Mouse (Mus musculus) erythroid progenitor cell, adult 5-6 weeks (primary cell): ENCODE measurements around the gene Kif26b. TPM values are rescaled to one million over a fixed set of nuclear protein-coding genes. Genes with fewer than 3 reads are reported as not detected.

Experiments used
- ATAC-seq: replicated peaks from 2 replicates; pipeline ENCODE4 v1.8.0; 2016; ENCODE audit warnings: moderate number of reproducible peaks, mild to moderate bottlenecking, moderate TSS enrichment, inconsistent platforms; ENCODE audit not compliant: poor library complexity, low FRiP score, severe bottlenecking
- total RNA-seq, 2 experiments: library from RNA; stranded (forward) in 1 of 2; stranded (reverse) in 1 of 2; fragments of 150-400 nt in 1 of 2; fragments of 186-747, 209-891 nt in 1 of 2; gene quantifications; 2 replicates each; pipeline versions ENCODE4 v1.2.3 to v1.2.4; 2015 to 2017; ENCODE audit warnings: low replicate concordance in 2 of 2

Gene Kif26b
- total RNA-seq, 2 experiments from 2014 or later: not detected

DNA sequence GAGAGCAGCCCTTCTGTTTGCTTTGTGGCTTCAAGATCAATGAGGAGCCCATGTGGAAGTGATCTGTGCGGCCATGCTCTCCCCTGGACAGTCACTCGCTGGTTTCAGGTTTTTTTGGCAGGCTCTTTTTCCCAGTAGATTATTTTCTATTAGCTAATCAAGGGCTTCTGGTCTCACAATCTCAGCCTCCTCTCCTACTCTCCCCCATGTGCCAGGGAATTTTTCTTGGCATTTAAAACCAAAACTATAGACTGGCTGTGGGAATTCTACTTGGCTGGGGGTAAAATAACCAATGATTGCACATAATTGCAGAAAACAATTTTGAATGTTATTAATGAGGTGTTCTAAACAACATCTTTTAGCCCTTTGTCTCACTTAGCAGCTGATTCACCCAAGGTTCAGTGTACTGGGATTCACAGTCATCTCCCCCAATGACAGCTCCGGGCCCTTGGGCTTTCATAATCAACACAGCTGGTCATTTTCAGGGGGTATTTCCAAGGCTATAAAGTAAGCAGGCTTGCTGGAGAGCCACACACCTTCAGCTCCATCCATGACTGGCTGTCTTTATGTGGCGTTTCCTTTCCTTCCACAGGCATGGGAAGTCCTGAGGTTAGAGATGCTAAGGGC, 44.6 kb downstream of the Kif26b start:
- ATAC-seq: no peak

DNA sequence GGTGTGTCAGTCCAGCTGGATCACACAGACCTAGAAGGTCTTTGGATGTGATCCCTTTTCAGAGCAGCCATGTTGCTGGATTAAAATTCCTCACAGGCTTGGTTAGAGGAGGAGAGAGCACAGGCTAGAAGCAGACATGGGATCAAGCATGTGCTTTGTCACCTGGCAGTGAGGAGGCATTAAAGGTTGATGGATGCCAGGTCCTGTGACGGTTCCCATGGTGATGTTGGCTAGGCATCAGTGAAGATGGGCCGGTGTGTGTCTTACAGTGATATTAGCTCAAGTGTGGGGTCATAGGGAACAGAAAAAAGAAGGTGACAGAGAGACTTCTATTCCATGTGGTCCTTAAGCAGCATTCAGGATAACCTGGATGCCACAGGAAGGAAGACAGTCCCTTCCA, 46.8 kb downstream of the Kif26b start:
- ATAC-seq: no peak

DNA sequence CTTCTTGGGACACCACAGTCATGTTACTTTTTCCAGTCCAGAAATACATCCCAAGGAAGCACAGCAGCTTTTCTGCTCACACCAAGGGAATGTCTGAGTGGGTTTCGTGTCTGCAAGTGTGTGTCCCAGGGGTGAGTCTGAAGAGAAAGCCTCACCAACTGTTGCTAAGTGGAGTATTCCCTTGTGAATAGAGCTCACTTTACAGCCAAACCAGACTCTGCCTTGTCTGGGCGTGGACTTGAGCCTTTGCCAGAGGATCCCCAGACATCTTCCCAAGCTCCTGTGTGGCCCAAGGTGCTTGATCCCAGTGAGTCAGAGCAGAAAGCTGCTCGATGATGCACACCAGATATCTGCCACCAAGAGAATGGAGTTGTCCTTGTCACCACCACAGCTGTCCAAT, 48.0 kb downstream of the Kif26b start:
- no peak for ATAC-seq

DNA sequence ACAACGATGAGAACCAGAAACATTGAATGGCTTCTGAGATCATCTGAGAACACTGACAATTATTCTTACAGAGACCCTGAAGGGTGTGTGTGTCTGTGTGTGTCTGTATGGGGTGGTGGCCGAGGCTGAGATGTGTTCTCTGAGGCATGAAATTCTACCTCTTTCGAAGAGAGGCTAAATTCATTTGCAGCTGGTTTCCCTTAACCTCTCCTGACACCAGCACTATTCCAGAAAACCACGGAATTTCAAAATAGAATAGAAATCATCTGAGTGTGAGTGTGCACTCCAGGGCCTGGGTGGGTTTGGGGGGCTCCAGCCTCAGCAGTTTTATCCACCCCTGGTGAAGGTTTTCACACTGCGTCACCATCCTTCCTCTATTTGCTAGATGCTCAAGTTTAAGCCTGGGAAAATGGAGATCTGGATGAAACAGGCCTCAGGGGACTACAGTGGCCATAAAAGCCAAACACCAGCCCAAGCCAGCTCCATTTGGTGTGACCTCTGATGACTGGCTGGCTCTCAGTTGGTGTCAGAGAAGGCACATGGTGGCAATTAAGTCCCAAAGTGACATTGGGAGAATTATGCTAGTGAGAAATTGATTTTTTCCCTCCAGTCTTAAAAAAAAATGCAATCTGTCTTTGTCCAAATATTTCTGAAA, 56.6 kb downstream of the Kif26b start:
- no peak for ATAC-seq

DNA sequence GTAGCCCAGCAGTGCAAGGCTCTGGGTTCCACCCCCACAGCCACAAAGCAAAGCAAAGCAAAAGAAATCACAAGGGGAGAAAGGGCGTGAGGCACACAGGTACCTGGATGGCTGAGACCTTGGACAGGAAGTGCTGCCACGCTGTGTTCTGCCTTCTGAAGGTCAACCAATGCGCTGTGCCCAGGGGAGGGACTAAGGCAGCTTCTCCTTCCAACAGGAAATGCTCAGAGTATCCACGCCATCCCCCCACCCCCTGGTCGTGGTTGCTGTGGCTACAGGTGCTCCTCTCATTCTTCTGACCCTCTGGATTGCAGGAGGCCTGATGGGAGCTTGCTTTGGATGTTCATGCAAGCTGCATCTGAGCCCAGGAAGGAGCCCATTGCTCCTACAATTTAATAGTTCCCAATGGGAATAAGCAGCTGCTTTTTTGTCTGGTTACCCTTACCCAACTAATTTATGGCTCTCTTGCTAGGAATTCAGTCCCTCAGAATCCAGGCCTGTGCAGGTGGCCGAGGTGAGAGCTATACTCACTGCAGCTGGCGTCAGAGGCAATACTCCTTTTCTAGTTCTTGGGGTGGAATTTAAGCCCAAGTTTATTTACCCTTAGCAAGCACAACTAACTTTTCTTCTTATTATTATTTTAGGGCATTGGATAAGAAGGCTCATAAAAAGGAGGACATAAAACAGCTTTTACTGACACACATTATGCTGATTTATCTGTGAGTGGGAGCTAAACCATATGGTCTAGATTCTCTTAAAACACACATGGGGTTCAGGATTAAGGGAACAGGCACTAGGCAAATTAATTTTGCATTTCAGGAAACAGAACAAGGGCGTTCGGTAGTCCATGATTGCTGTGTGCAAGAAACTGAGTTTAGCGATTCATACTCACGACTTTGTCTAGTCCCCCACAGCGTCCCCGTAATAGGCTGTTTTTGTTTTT, 61.6 kb downstream of the Kif26b start:
- ATAC-seq: no peak

DNA sequence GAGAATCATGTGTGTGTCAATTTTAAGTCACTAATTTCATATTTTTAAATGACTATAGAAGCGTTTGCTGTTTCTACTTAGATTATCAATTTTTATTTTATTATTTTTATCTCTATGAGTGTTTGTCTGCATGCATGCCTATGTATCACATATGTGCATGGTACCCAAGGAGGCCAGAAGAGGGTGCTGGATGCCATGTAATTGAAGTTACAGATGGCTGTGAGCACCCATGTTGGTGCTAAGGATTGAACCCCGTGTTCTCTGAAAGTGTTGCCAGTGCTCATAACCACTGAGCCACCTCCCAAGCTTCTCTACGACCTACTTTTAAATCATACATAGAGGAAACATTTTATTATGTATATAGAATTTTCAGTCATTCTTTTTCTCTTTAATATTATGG, 68.2 kb downstream of the Kif26b start:
- no peak for ATAC-seq

DNA sequence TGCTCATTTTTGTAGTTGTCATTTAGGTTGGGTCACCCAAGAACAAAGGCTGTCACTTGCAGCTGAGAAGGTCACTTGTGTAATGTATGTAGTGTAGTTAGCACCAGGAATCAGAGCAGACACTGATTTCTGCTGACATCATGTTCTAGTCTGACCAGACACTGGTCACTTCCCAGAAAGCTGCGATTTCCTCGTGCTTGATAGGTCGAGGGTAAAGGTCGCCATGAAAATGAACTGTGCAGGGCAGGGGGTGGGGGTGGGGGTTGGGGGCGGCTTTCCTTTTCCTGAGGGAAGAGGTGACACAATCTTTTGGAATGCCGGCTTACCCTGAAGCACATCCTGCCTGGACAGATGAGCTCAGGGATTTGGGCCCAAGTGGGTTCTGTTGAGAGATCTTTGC, 68.8 kb downstream of the Kif26b start:
- no peak for ATAC-seq

DNA sequence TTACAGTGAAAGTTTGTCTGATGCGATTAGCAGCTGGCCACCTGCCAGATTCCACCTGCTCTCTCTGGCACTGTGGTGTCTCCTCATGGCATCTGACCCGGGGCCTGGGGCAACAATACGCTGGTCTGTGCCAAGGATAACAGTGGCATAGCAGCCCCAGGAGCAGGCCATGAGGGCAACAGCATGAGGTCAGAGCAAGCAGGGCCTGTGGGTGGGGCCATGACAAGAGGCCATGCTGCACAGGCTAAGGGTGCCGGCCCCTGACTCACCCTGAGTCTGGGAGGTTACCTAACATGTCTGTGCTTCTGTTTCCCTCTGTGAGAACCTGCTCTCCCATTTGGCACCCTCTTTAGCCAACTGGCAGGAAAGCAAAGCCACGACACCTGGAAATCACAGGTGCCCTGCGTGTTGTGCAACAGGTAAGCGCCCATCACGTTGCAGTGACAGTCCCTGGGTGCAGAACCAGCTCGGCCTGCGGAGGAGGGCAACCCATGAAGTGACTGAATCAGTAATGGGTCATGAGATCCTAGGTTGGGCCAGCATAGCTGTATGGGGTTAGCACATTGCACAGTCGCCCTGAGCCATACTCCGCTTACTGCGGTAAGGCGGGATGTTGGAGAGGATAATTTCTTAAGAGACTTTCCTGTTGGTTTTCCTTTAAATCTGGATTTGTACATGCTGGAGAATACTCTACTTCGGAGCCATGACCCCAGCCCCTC, 72.1 kb downstream of the Kif26b start:
- ATAC-seq: no peak

DNA sequence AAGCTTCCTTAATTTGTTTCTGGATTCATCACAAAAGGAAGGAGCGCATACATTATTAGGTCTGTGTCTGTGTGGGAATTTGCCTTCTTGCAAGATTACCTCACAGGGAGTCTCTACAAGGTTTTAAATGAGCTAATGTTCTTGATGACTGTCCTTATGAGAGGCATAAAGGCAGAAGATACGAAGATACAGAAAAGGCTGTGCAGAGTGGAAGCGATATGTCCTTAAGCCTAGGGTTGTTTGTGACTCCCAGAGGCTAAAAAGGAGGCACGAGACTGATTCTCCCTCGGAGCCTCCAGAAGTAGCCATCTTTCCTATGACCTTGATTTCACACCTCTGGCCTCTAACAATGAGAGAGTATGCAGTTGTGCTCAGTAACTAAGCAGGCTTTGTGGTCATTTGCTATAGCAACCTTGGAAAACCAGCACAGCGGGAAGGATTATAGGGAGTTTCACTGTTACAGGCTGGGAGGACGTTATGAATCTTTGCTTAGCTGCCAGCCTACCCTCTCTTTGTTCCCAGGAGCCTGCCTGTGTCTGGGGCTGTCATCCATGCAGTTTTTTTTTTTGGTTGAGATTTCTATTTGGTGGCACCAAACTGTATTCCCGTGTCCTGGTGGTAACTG, 80.3 kb downstream of the Kif26b start:
- no peak for ATAC-seq

DNA sequence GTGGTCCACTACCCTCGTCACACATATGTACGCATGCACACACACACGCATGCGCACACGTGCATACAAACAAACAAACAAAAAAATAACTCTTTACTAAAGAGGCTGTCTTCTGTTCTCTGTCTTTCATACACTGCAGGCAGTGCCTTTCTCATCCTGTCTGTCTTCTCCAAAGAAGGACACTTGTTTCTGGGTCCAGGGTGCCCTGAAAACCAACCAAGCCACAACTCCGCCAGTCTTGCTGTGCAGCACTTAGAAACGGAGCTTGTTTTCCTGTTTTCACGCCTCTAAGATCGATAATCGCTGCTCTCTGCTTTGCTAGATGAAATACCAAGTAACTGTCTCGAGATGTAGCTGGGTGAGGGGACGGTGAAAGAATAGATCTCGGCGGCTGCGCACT, 82.6 kb downstream of the Kif26b start:
- no peak for ATAC-seq

DNA sequence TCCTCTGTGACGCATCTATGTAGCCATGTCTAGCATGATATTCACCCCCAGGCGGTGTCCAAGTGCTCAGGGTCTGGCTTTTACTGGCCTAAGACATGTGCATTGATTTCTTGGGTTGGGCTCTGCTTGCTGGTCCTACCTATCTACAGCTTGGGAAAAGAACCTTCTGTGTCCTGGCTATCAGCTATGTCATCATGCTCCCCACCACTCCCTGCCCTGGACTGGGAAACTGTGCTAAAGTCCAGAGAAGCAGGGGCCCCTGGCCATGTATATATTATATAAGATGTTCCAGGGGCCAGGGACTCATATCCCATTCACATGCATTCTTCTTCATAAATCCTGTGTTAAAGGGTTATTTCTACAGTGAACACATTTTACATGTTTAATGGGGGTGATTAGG, 92.4 kb downstream of the Kif26b start:
- no peak for ATAC-seq

DNA sequence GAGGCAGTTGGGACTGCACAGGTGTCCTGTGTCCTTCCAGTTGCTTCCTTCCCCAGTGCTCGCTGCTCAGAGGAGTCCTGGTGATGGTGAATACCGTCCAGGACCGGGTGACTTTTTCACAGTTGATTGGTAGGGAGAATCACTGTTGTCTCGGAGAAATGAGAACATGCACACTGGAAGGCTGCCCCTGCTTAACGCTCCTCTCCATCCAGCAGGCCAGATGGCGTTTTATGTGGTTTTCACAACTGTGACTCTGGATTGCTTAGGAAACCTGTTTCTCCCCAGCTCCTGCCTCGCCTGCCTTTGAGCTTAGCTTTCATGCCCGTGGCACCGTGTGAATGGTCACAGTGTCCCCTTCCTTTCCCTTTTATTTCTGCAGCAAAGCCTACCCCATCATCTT, 95.0 kb downstream of the Kif26b start:
- ATAC-seq: no peak

DNA sequence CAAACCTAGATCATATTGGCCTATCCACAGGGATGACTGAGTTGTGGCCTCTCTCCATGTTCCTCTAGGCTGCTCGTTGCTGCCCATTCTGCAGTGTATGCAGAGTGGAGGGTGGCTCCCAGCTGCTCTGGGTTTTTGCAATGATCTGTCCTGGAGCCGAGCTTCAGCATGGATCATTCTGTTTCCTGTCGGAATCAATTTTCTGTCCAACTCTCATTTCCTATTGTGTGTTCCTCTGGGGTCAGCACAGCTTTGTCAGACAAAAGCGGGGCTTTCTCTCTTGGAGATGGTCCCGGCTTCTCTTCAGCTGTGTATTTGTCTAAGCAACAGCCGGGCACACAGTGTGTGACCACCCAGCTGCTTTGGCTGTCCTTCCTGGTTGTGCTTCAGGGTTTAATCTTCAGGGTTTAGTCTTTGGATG, 98.0 kb downstream of the Kif26b start:
- ATAC-seq: no peak

DNA sequence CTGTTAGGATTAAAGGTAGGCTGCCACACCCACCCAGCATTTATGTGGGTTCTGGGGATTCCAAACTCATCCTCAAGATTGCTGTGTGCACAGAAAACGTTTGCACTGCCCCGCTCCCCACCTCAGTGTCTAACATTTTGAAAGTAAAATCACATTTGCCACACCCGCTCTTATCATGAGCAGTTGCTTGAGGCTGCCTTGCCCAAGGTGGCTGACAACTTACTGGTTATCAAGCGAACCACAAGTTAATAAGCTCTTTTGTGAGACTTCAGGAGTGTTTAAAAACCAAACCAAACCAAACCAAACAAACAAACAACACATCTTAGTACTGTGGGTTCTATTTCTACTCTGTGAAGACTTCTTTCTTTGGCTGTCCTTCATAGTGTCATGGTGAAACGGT, 101.1 kb downstream of the Kif26b start:
- no peak for ATAC-seq

DNA sequence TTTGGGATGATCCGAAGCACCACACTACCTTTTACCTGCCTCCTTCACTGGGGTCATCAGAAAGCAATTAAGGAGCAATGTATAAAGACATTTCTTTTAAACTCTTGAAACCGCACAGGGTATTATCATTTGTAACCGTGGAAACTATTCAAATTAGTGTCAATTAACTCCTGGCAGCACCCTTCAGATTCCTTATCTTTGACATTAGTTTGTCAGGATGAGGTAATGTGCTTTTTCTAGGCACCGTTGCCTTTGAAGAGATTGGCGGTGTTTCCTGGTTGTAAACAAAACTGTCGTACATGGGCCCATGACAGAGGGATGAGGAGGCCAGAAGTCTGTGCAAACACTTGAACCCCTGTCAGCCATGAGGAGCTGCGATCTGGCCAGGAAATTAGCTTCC, 102.9 kb downstream of the Kif26b start:
- no peak for ATAC-seq

DNA sequence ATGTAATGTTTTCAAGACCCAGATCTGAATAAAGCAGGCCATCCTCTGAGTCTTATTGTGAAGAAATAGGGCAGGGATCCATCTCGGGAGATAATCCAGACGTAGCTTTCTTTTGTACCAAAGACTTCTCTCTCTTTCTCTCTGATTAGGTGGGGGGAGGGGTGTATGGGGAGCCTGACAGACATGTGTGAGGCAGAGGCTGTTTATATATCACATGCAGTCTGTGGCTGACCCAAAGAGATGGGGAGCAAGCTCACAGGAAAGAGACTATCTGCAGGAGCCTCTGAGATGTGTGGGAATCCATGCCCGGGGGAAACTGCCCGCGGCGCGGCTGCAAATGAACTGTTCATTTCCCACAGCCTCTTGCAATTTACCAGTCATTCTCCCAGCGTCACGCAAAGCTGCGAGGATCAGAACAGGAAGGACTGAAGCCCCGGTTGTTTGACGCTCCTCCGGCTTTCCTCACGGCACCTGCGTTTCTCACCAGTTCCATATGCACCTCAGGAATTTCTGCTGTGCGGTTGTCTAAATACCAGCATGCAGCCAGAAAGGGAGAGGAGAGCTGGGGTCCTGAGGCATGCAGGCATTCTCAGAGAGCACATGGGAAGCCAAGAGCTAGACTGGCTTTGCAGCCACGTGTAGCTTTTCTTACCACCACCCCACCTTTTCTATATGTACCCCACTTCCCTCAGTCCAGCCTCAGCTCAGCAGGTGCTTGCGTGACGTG, 105.6 kb downstream of the Kif26b start:
- ATAC-seq: no peak

DNA sequence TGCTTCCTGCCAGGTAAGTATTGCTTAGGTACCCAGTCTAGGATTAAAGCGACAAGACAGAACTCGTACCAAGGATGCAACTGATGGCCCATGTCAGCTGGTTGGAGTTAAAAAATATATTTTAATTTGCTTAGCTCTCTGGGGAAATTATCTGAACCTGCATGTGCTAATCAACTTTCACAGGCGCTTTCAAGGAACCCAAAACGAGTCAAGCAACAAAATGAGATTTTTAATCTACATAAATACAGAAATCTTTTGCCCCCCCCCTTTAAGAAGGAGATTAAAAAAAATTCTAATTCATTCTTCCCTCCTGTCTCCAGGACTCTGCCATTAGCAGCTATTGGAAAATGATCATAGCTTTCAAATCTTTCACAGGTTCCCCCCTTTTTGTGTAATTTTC, 106.5 kb downstream of the Kif26b start:
- ATAC-seq: no peak

DNA sequence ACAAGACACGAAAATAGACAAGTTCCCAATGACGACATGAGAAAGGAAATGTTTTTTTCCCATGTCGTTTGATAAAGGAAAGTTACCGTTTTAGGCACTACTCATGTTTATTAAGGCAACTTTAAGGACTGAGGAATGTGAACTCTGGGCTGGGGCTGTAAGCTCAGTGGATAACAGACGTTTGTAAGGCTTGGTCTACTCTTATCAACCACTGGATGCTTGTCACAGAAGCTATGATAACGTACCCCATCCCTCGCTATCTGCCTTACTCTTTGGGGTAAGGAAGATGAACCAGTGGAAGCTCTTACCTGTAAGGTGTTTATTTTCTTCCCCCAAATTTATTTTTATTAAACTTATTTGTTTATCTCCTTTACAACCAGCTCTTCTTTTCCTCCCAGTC, 108.4 kb downstream of the Kif26b start:
- no peak for ATAC-seq

DNA sequence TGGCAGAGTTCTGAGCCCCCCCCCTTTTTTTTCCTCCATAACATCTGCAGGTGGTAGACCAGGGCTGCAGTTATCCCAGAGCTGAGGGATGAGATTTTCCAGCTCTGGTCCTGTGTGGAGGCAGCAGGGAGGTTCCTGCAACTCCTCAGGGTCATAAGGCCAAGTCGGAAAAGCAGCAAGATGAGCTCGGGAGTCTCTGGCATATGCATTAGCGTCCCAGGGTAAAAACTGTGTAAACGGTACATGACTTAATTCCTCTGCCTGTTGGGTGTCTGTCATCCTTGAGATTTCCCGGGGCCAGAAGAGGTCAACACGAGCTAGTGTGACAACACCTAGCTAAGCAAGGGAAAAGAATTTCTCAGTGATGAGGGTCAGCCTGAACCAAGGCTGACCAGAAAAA, 111.0 kb downstream of the Kif26b start:
- ATAC-seq: no peak
